Mouse (Mus musculus): ENCODE data around the gene Supt20. TPM values are rescaled to one million over a fixed set of nuclear protein-coding genes. Genes with fewer than 3 reads are reported as not detected.
A peak's percentile ranks its signal among the peaks of the same experiment; 100 is the strongest.

Supt20 gene
- polyA plus RNA-seq (2014; fragmentation: Nextera tagmentation; extraction: Ambion mirVana): 111 and 120 TPM in 2 replicates

GRCm38 (mm10) chr3:54692202-54693055 is at the start of gene Supt20:
Gene Supt20 (plus strand): TSS chr3:54692807.
- peak; percentile 99 for ATAC-seq (ENCODE audit: insufficient number of reproducible peaks, insufficient read depth, low FRiP score, low read depth)
- Histone ChIP-seq H3K9ac (replicated peaks; ENCODE audit: low read depth, low read length) (peak within 1 kb of the TSS; percentile 46), H3K27me3 (ENCODE audit: control insufficient read depth, insufficient read depth, low read length) (no peaks in the 10 kb centered on the region), H3K4me2 (replicated peaks; ENCODE audit: low read depth, low read length) (peak within 1 kb of the TSS; percentile 81), H3K4me3 (ENCODE audit: low read depth, low read length) (peak within 1 kb of the TSS; percentile 56), H3K4me1 (ENCODE audit: control insufficient read depth, insufficient read depth, low read length) (peaks cover 5% of the 10 kb centered on the region; the same call in 1 of the 2 replicates), H3K36me3 (ENCODE audit: control insufficient read depth, insufficient read depth, low read length) (peaks cover 15% of the 10 kb centered on the region), H3K27ac (ENCODE audit: low read length) (peak within 1 kb of the TSS; percentile 64), H3K9me3 (ENCODE audit: control insufficient read depth, low read depth, low read length) (no peaks in the 10 kb centered on the region)
- WGBS: 2% methylated on average over 65 of the region's 65 CpGs

GRCm38 (mm10) chr3:54642851-54643250 is 49.8 kb upstream of the Supt20 start:
- 74% methylated on average over 1 of the region's 1 CpGs for WGBS
- Histone ChIP-seq H3K4me1 (ENCODE audit: control insufficient read depth, insufficient read depth, low read length) (no peaks in the 10 kb centered on the region), H3K9ac (replicated peaks; ENCODE audit: low read depth, low read length) (no peak overlapping the region), H3K4me3 (ENCODE audit: low read depth, low read length) (no peak overlapping the region), H3K9me3 (ENCODE audit: control insufficient read depth, low read depth, low read length) (no peaks in the 10 kb centered on the region), H3K4me2 (replicated peaks; ENCODE audit: low read depth, low read length) (no peak overlapping the region), H3K36me3 (ENCODE audit: control insufficient read depth, insufficient read depth, low read length) (no peaks in the 10 kb centered on the region), H3K27ac (ENCODE audit: low read length) (no peak overlapping the region), H3K27me3 (ENCODE audit: control insufficient read depth, insufficient read depth, low read length) (no peaks in the 10 kb centered on the region)
- ATAC-seq (ENCODE audit: insufficient number of reproducible peaks, insufficient read depth, low FRiP score, low read depth): no peak

- Histone ChIP-seq H3K4me3 (ENCODE audit: low read depth, low read length) (no peak overlapping the region), H3K27ac (ENCODE audit: low read length) (no peak overlapping the region), H3K9ac (replicated peaks; ENCODE audit: low read depth, low read length) (no peak overlapping the region), H3K36me3 (ENCODE audit: control insufficient read depth, insufficient read depth, low read length) (no peaks in the 10 kb centered on the region), H3K4me2 (replicated peaks; ENCODE audit: low read depth, low read length) (no peak overlapping the region), H3K4me1 (ENCODE audit: control insufficient read depth, insufficient read depth, low read length) (no peaks in the 10 kb centered on the region), H3K27me3 (ENCODE audit: control insufficient read depth, insufficient read depth, low read length) (no peaks in the 10 kb centered on the region), H3K9me3 (ENCODE audit: control insufficient read depth, low read depth, low read length) (no peaks in the 10 kb centered on the region)
- 53% methylated on average over 2 of the region's 2 CpGs for WGBS
- ATAC-seq (ENCODE audit: insufficient number of reproducible peaks, insufficient read depth, low FRiP score, low read depth): no peak
Measured at GRCm38 (mm10) chr3:54647583-54647982, 45.0 kb upstream of the Supt20 start.

DNA sequence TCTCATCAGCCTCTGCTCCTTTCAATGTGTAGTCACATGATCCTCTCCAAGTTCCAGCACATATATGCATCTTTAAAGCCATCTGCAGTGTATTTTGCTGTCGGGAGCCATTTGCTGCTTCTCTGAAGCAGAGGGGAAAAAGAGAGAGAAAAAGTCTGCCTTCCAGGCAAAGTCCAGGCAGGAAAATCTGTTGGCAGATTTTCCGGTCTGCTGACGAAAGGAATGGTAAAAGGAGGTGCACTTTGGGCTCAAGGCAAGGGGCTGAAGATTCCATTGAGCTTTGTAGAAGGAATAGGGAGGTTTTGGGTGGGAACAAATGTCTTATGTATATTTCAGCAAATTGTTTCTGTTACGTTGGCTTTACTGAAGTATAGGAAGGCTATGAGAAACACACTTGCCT is 41.0 kb upstream of the Supt20 start:
- no peaks in the 10 kb centered on the region for H3K4me1 ChIP-seq (ENCODE audit: control insufficient read depth, insufficient read depth, low read length)
- no peak overlapping the region for H3K4me2 ChIP-seq (replicated peaks; ENCODE audit: low read depth, low read length)
- ATAC-seq (ENCODE audit: insufficient number of reproducible peaks, insufficient read depth, low FRiP score, low read depth): no peak
- WGBS: 75% methylated on average over 4 of the region's 4 CpGs
- H3K9ac ChIP-seq (replicated peaks; ENCODE audit: low read depth, low read length): no peak overlapping the region
- no peaks in the 10 kb centered on the region for H3K27me3 ChIP-seq (ENCODE audit: control insufficient read depth, insufficient read depth, low read length)
- no peak overlapping the region for H3K27ac ChIP-seq (ENCODE audit: low read length)
- no peak overlapping the region for H3K4me3 ChIP-seq (ENCODE audit: low read depth, low read length)
- H3K9me3 ChIP-seq (ENCODE audit: control insufficient read depth, low read depth, low read length): no peaks in the 10 kb centered on the region
- H3K36me3 ChIP-seq (ENCODE audit: control insufficient read depth, insufficient read depth, low read length): no peaks in the 10 kb centered on the region

- H3K27me3 ChIP-seq (ENCODE audit: control insufficient read depth, insufficient read depth, low read length): no peaks in the 10 kb centered on the region
- H3K4me3 ChIP-seq (ENCODE audit: low read depth, low read length): no peak overlapping the region
- no peak for ATAC-seq (ENCODE audit: insufficient number of reproducible peaks, insufficient read depth, low FRiP score, low read depth)
- no peak overlapping the region for H3K9ac ChIP-seq (replicated peaks; ENCODE audit: low read depth, low read length)
- H3K9me3 ChIP-seq (ENCODE audit: control insufficient read depth, low read depth, low read length): no peaks in the 10 kb centered on the region
- H3K4me2 ChIP-seq (replicated peaks; ENCODE audit: low read depth, low read length): no peak overlapping the region
- no peaks in the 10 kb centered on the region for H3K36me3 ChIP-seq (ENCODE audit: control insufficient read depth, insufficient read depth, low read length)
- no peaks in the 10 kb centered on the region for H3K4me1 ChIP-seq (ENCODE audit: control insufficient read depth, insufficient read depth, low read length)
- WGBS: 82% methylated on average over 1 of the region's 1 CpGs
- H3K27ac ChIP-seq (ENCODE audit: low read length): no peak overlapping the region
Measured at GRCm38 (mm10) chr3:54654169-54654568, 38.4 kb upstream of the Supt20 start.

- Histone ChIP-seq H3K36me3 (ENCODE audit: control insufficient read depth, insufficient read depth, low read length) (no peaks in the 10 kb centered on the region), H3K4me2 (replicated peaks; ENCODE audit: low read depth, low read length) (no peak overlapping the region), H3K27me3 (ENCODE audit: control insufficient read depth, insufficient read depth, low read length) (no peaks in the 10 kb centered on the region), H3K4me1 (ENCODE audit: control insufficient read depth, insufficient read depth, low read length) (no peaks in the 10 kb centered on the region), H3K4me3 (ENCODE audit: low read depth, low read length) (no peak overlapping the region), H3K27ac (ENCODE audit: low read length) (no peak overlapping the region), H3K9ac (replicated peaks; ENCODE audit: low read depth, low read length) (no peak overlapping the region), H3K9me3 (ENCODE audit: control insufficient read depth, low read depth, low read length) (no peaks in the 10 kb centered on the region)
- WGBS: 79% methylated on average over 3 of the region's 3 CpGs
- ATAC-seq (ENCODE audit: insufficient number of reproducible peaks, insufficient read depth, low FRiP score, low read depth): no peak
Measured at GRCm38 (mm10) chr3:54657090-54657489, 35.5 kb upstream of the Supt20 start.

- WGBS: 63% methylated on average over 6 of the region's 6 CpGs
- Histone ChIP-seq H3K4me2 (replicated peaks; ENCODE audit: low read depth, low read length) (no peak overlapping the region), H3K4me3 (ENCODE audit: low read depth, low read length) (no peak overlapping the region), H3K27ac (ENCODE audit: low read length) (no peak overlapping the region), H3K4me1 (ENCODE audit: control insufficient read depth, insufficient read depth, low read length) (no peaks in the 10 kb centered on the region), H3K9me3 (ENCODE audit: control insufficient read depth, low read depth, low read length) (no peaks in the 10 kb centered on the region), H3K9ac (replicated peaks; ENCODE audit: low read depth, low read length) (no peak overlapping the region), H3K36me3 (ENCODE audit: control insufficient read depth, insufficient read depth, low read length) (no peaks in the 10 kb centered on the region), H3K27me3 (ENCODE audit: control insufficient read depth, insufficient read depth, low read length) (no peaks in the 10 kb centered on the region)
- ATAC-seq (ENCODE audit: insufficient number of reproducible peaks, insufficient read depth, low FRiP score, low read depth): no peak
Measured at GRCm38 (mm10) chr3:54657888-54658626, 34.5 kb upstream of the Supt20 start.

DNA sequence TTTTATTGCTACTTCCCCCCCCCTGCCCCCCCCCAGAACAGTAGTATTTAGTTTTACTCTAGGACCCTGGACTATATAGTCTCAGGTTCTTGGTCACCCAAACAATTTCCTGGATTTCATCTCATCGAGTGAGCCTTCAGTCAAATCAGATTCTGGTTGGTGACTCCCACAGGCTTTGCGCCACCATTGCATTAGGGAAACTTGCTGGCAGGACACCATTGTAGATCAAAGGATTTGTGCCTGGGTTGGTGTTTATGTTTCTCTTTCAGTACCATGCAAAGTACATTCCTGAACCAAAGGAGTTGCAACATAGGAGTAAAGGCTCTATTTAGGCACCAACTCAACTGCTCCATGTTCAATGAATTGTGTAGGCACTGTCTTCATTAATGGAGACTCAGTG is 32.9 kb upstream of the Supt20 start:
- Histone ChIP-seq H3K27ac (ENCODE audit: low read length) (no peak overlapping the region), H3K36me3 (ENCODE audit: control insufficient read depth, insufficient read depth, low read length) (no peaks in the 10 kb centered on the region), H3K4me3 (ENCODE audit: low read depth, low read length) (no peak overlapping the region), H3K4me2 (replicated peaks; ENCODE audit: low read depth, low read length) (no peak overlapping the region), H3K9ac (replicated peaks; ENCODE audit: low read depth, low read length) (no peak overlapping the region), H3K4me1 (ENCODE audit: control insufficient read depth, insufficient read depth, low read length) (no peaks in the 10 kb centered on the region), H3K27me3 (ENCODE audit: control insufficient read depth, insufficient read depth, low read length) (no peaks in the 10 kb centered on the region), H3K9me3 (ENCODE audit: control insufficient read depth, low read depth, low read length) (no peaks in the 10 kb centered on the region)
- 88% methylated on average over 2 of the region's 2 CpGs for WGBS
- no peak for ATAC-seq (ENCODE audit: insufficient number of reproducible peaks, insufficient read depth, low FRiP score, low read depth)

All from stomach, embryonic 14.5 days (tissue).